Mouse (Mus musculus) embryonic facial prominence, embryonic 12.5 days (tissue): ENCODE results near the gene Gm8978. TPM values are rescaled to one million over a fixed set of nuclear protein-coding genes. Genes with fewer than 3 reads are reported as not detected.
"Not testable (repeated sequence)": the region's sequence is repeated elsewhere in the genome, so short reads cannot be mapped to it uniquely, and the experiment has no call there.

Experiments used
- ATAC-seq: fragments of 200-750 bp; cut with Nextera tagmentation; 2 replicates; pipeline ENCODE4 v1.8.0; 2017; ENCODE audit not compliant: insufficient number of reproducible peaks, insufficient read depth, low FRiP score, low TSS enrichment
- H3K27ac ChIP-seq: fragments of 300-500 bp; sonication (generic); 2 replicates; pipeline ENCODE4 v1.5.1; 2016; ENCODE audit warnings: mild to moderate bottlenecking
- H3K27me3 ChIP-seq: fragments of 300-500 bp; sonication (generic); 2 replicates; pipeline ENCODE4 v1.6.1; 2016; ENCODE audit warnings: mild to moderate bottlenecking, moderate library complexity
- H3K36me3 ChIP-seq: fragments of 300-500 bp; sonication (generic); 2 replicates; pipeline ENCODE4 v1.6.1; 2016; ENCODE audit warnings: mild to moderate bottlenecking
- H3K4me1 ChIP-seq: fragments of 300-500 bp; sonication (generic); 2 replicates; pipeline ENCODE4 v1.6.1; 2016
- H3K4me2 ChIP-seq: fragments of 300-500 bp; sonication (generic); replicated peaks from 2 replicates; pipeline ENCODE4 v1.6.1; 2016; ENCODE audit warnings: mild to moderate bottlenecking, moderate library complexity
- H3K4me3 ChIP-seq: fragments of 300-500 bp; sonication (generic); 2 replicates; pipeline ENCODE4 v1.5.1; 2016; ENCODE audit warnings: mild to moderate bottlenecking
- H3K9ac ChIP-seq: fragments of 300-500 bp; sonication (generic); 2 replicates; pipeline ENCODE4 v1.6.1; 2016; ENCODE audit warnings: mild to moderate bottlenecking, moderate library complexity
- H3K9me3 ChIP-seq: fragments of 300-500 bp; sonication (generic); 2 replicates; pipeline ENCODE4 v1.6.1; 2016; ENCODE audit warnings: mild to moderate bottlenecking, moderate library complexity
- WGBS: fragments of 180-500 bp; shearing (Covaris S2); methylation state at CpG from one replicate; pipeline ENCODE4 v1.1.7; 2016; 5-methylcytosine and 5-hydroxymethylcytosine counted together
- microRNA-seq: library from miRNA; unstranded; fragments of <30 nt; microRNA quantifications from one replicate; pipeline ENCODE4, GENCODE M21; 2017
- polyA plus RNA-seq: library from polyadenylated mRNA; unstranded; fragments of >200 nt; fragmentation: Nextera tagmentation; extraction: Ambion mirVana; gene quantifications from 2 replicates; pipeline ENCODE4 v1.2.1, GENCODE M21; 2016

Gene Gm8978
- not detected in 2 replicates for polyA plus RNA-seq

DNA sequence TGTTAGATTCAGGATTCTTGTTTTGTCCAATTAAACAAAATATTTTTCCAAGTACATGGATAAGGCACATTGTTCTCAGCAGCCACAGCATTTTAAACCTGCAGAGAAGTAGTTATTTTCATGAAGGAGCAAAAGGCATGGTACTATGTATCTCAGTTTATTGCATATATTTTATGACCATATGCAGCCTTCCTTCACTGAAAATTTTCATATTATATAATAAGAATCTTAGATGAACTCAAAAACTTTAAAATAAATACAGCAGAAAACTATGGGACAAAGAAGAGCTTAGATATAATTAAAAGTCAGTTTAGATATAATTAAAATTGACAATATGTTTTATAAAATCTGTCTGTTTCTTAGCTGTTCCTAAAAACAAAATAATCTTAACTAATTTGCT is at the start of gene Gm8978:
Gm8978 (minus strand) TSS at position 101 of the 400 bp plus-strand sequence.
- not testable (repeated sequence) for H3K36me3 ChIP-seq, H3K9me3 ChIP-seq, H3K27ac ChIP-seq, H3K4me2 ChIP-seq, H3K4me1 ChIP-seq, H3K27me3 ChIP-seq, H3K4me3 ChIP-seq, H3K9ac ChIP-seq, ATAC-seq

- peak overlapping the region; percentile 48 for H3K4me2 ChIP-seq
- H3K9ac ChIP-seq = 0 out of 2 replicates have a peak overlapping the region, but pooled peaks have one; percentile 27
- not testable (repeated sequence) for H3K27me3 ChIP-seq, H3K27ac ChIP-seq, H3K9me3 ChIP-seq, H3K36me3 ChIP-seq, H3K4me1 ChIP-seq
- peak; percentile 93 for ATAC-seq
- 5% methylated on average over 10 of the region's 38 CpGs for WGBS
- peak overlapping the region; percentile 36 for H3K4me3 ChIP-seq
These were observed 35.3 kb downstream of the Gm8978 start for GRCm38 (mm10) chr19:33589626-33590302.

- 72% methylated on average over 5 of the region's 5 CpGs for WGBS
- not testable (repeated sequence) for H3K9ac ChIP-seq, H3K36me3 ChIP-seq, H3K4me1 ChIP-seq, H3K27me3 ChIP-seq, H3K4me2 ChIP-seq, H3K27ac ChIP-seq, ATAC-seq, H3K4me3 ChIP-seq, H3K9me3 ChIP-seq
These were observed 56.5 kb downstream of the Gm8978 start for GRCm38 (mm10) chr19:33568551-33568950.

Small RNA genes within 50 kb of the gene (microRNA-seq; reads per million reads assigned to microRNA genes)
- gene Gm27440 = not detected

Other genes starting within 250 kb of the Gm8978 start
- 6.4 and 8.0 TPM in 2 replicates for gene Rnls, start 233.0 kb downstream of the Gm8978 start, polyA plus RNA-seq
- not detected in 2 replicates for gene Lipo4, start 107.5 kb downstream of the Gm8978 start, polyA plus RNA-seq
- gene Lipo2, start 126.1 kb upstream of the Gm8978 start, polyA plus RNA-seq = 0.31 and 0.39 TPM in 2 replicates
- 9.4 and 11.0 TPM in 2 replicates for gene Lipo3, start 136.7 kb upstream of the Gm8978 start, polyA plus RNA-seq
- not detected in 2 replicates for gene Lipo1, start 162.2 kb upstream of the Gm8978 start, polyA plus RNA-seq